Mouse (Mus musculus): ENCODE measurements around the gene Higd2a. TPM values are rescaled to one million over a fixed set of nuclear protein-coding genes. Genes with fewer than 3 reads are reported as not detected.

The Higd2a gene
- polyA plus RNA-seq, 1 experiment from 2014 or later, result 245 TPM

DNA sequence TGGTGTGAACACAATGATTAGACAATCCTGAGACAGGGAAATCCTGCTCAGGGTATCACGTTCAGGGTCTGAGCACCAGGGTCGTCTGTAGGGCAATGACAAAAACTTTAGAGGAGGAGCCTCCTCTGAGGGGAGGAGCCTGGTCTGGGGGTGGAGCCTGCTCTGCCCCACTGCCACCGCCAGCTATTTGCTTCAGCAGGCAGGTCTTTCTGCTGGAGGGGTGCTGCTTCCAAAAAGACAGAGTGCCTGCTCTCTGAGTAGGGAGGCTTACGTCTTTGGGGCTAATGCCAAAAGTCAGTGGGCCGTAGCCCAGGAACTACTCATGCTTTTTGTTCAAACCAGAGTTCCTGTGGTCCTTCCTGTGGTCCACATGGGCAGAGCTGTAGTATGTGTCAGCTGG, 21.6 kb upstream of the Higd2a start:
- H3K36me3 ChIP-seq, result no peaks in the 10 kb centered on the region
- no peaks in the 10 kb centered on the region for H3K9me3 ChIP-seq
- H3K4me1 ChIP-seq (replicated peaks), result peaks cover 10% of the 10 kb centered on the region
- no peak for ATAC-seq (ENCODE audit: low read depth)
- no peak overlapping the region for H3K4me3 ChIP-seq
- H3K27ac ChIP-seq (replicated peaks), result no peak overlapping the region
- no peaks in the 10 kb centered on the region; the same call in 1 of the 2 replicates for H3K27me3 ChIP-seq
- no peak overlapping the region for H3K4me2 ChIP-seq
- H3K9ac ChIP-seq, result no peak overlapping the region
- 43% methylated on average over 5 of the region's 5 CpGs for WGBS

- Histone ChIP-seq H3K27me3 (peaks cover 3% of the 10 kb centered on the region; the same call in 1 of the 2 replicates), H3K9ac (no peak overlapping the region), H3K4me1 (replicated peaks) (peaks cover 3% of the 10 kb centered on the region), H3K4me2 (no peak overlapping the region), H3K36me3 (no peaks in the 10 kb centered on the region), H3K9me3 (no peaks in the 10 kb centered on the region), H3K27ac (replicated peaks) (no peak overlapping the region), H3K4me3 (no peak overlapping the region)
- ATAC-seq (ENCODE audit: low read depth), result no peak
- WGBS, result 52% methylated on average over 1 of the region's 1 CpGs
These were observed 20.7 kb upstream of the Higd2a start for GRCm38 (mm10) chr13:54569282-54569681.

DNA sequence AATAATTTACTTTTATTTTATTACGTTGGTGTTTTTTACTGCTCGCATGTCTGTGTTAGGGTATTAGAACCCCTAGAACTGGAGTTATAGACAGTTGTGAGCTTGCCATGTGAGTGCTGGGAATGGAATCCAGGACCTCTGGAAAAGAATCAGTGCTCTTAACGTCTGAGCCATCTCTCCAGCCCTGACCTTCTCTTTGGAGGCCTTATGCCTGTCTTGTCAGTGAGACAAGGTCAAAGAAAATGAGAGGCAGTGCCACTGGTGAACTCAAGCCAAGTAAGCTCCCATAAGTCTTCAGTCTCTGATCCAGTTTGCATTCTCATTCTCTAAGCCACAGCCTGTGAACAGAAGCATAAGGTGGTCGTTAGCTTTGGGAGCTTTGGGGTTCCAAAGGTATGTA, 19.3 kb upstream of the Higd2a start:
- H3K4me3 ChIP-seq, result no peak overlapping the region
- no peak for ATAC-seq (ENCODE audit: low read depth)
- WGBS, result 81% methylated on average over 4 of the region's 4 CpGs

DNA sequence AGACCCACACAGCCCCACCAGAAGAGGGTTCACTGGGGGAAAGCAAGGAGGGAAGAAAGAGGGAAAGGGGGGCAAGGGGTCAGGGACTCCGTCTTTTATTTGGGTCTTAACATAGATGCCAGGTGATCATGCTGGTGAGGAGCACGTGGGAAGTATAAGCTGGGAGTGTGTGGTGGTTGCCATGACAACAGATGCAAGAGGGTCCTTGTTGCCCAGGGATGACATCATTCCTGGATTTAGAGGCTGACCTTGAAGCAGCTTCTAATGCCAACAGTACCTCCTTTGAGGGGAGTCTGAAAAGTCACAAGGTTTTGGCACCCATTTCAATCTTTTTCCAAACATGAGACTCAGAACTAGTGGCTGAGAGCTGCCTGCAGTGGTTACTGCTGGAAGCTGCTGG, 18.4 kb upstream of the Higd2a start:
- Histone ChIP-seq H3K27me3 (peaks cover 3% of the 10 kb centered on the region; the same call in 1 of the 2 replicates), H3K9ac (no peak overlapping the region), H3K4me2 (no peak overlapping the region), H3K36me3 (0 out of 2 replicates have a peak, but pooled peaks cover under 1% of the 10 kb centered on the region), H3K9me3 (no peaks in the 10 kb centered on the region), H3K27ac (replicated peaks) (no peak overlapping the region), H3K4me1 (replicated peaks) (peaks cover 18% of the 10 kb centered on the region), H3K4me3 (no peak overlapping the region)
- no peak for ATAC-seq (ENCODE audit: low read depth)
- 34% methylated on average over 2 of the region's 2 CpGs for WGBS

More for the DNA sequence above, 19.3 kb upstream of the Higd2a start:
- H3K4me1 ChIP-seq (replicated peaks), result peaks cover 9% of the 10 kb centered on the region
- H3K27me3 ChIP-seq, result peaks cover 3% of the 10 kb centered on the region; the same call in 1 of the 2 replicates
- H3K4me2 ChIP-seq, result no peak overlapping the region
- no peaks in the 10 kb centered on the region for H3K36me3 ChIP-seq
- H3K27ac ChIP-seq (replicated peaks), result no peak overlapping the region
- H3K9me3 ChIP-seq, result no peaks in the 10 kb centered on the region
- no peak overlapping the region for H3K9ac ChIP-seq

DNA sequence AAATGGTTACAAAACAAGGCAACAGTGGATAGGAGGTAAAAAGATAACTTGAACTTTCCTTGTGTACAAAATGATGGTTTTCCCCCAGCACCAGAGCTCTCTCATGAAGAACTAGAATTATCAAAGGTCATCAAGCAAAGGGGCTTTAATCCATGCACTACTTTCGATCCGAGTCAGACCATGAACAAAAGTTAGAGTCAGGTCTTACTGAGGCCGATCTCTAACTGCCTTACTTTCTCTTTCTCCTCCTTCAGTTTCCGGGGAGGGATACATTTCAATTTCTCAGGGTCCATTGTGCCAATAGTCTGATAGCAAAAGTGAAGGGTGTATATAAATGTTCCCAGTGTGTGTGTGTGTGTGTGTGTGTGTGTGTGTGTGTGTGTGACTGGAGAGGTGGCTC, 17.4 kb upstream of the Higd2a start:
- ATAC-seq (ENCODE audit: low read depth), result no peak
- 84% methylated on average over 4 of the region's 4 CpGs for WGBS

GRCm38 (mm10) chr13:54574854-54575481, 15.0 kb upstream of the Higd2a start, which contains the start of gene Arl10:
Gene Arl10 (plus strand): TSS chr13:54575015.
- peak within 1 kb of the TSS; percentile 90 for H3K4me2 ChIP-seq
- H3K27me3 ChIP-seq, result peaks cover 3% of the 10 kb centered on the region; the same call in 1 of the 2 replicates
- peak within 1 kb of the TSS; percentile 84 for H3K27ac ChIP-seq (replicated peaks)
- no peaks in the 10 kb centered on the region for H3K9me3 ChIP-seq
- peak within 1 kb of the TSS; percentile 92 for H3K4me3 ChIP-seq
- under 1% methylated on average over 55 of the region's 55 CpGs for WGBS
- peaks cover 33% of the 10 kb centered on the region for H3K36me3 ChIP-seq
- H3K4me1 ChIP-seq (replicated peaks), result peaks cover 38% of the 10 kb centered on the region
- peak within 1 kb of the TSS; percentile 98 for H3K9ac ChIP-seq
- peak; percentile 95 for ATAC-seq (ENCODE audit: low read depth)

More for the DNA sequence above, 17.4 kb upstream of the Higd2a start:
- H3K4me3 ChIP-seq, result no peak overlapping the region
- peaks cover 10% of the 10 kb centered on the region; the same call in 1 of the 2 replicates for H3K36me3 ChIP-seq
- H3K27me3 ChIP-seq, result peaks cover 3% of the 10 kb centered on the region; the same call in 1 of the 2 replicates
- no peak overlapping the region for H3K27ac ChIP-seq (replicated peaks)
- no peak overlapping the region for H3K9ac ChIP-seq
- H3K9me3 ChIP-seq, result no peaks in the 10 kb centered on the region
- H3K4me1 ChIP-seq (replicated peaks), result peaks cover 28% of the 10 kb centered on the region
- no peak overlapping the region for H3K4me2 ChIP-seq

GRCm38 (mm10) chr13:54575489-54575888, 14.5 kb upstream of the Higd2a start:
- 2% methylated on average over 19 of the region's 19 CpGs for WGBS
- peak overlapping the region; percentile 84; the same call in 1 of the 2 replicates for H3K27ac ChIP-seq (replicated peaks)
- no peak for ATAC-seq (ENCODE audit: low read depth)
- H3K4me3 ChIP-seq, result peak overlapping the region; percentile 92
- peaks cover 3% of the 10 kb centered on the region; the same call in 1 of the 2 replicates for H3K27me3 ChIP-seq
- H3K9ac ChIP-seq, result peak overlapping the region; percentile 98
- peak overlapping the region; percentile 90 for H3K4me2 ChIP-seq
- H3K36me3 ChIP-seq, result peaks cover 38% of the 10 kb centered on the region
- H3K4me1 ChIP-seq (replicated peaks), result peaks cover 38% of the 10 kb centered on the region
- no peaks in the 10 kb centered on the region for H3K9me3 ChIP-seq

DNA sequence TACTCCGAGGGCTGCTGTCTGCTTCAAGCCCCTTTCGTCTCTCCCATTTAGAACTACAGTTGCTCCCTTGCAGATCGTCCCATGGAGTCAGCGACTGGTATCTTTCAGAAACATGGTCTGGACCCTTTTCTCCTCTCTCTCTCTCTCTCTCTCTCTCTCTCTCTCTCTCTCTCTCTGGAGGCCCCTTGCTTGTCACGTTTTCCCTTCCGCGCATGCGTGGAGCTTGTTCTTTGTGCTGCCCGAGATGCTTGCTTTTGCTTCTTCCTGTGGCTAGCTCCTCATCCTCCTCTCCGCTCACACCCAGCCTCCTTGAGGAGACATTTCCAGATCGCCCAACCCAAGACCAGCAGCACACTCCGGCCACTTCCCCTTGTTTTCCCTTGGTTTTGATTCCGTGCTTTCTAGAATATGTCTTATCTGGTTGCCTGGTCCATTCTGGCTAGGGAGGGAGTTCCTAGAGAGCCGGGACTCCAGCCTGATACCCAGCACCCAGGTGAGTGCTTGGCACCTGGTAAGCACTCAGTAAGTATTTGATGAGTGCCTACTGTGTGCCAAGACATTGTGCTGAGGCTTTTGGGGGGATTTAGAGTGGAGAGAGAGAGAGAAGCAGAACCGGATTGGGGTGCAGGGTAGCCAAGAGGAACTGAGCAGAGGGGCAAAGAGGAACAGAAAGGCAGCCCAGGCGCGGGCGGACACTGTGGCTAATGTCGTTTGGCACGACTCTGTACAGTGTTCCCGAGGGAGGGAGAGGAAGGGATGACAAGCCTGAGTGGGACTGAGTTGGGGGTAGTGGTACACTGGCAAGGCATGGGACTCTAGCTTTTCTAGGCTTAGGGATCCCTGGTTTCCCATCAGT, 12.1 kb upstream of the Higd2a start:
- H3K4me3 ChIP-seq, result no peak overlapping the region
- H3K27ac ChIP-seq (replicated peaks), result no peak overlapping the region
- H3K36me3 ChIP-seq, result peaks cover 62% of the 10 kb centered on the region
- H3K27me3 ChIP-seq, result peaks cover 3% of the 10 kb centered on the region; the same call in 1 of the 2 replicates
- H3K9me3 ChIP-seq, result no peaks in the 10 kb centered on the region
- 84% methylated on average over 21 of the region's 21 CpGs for WGBS
- ATAC-seq (ENCODE audit: low read depth), result no peak
- no peak overlapping the region for H3K4me2 ChIP-seq
- H3K9ac ChIP-seq, result peak overlapping the region; percentile 38; the same call in 1 of the 2 replicates
- H3K4me1 ChIP-seq (replicated peaks), result peaks cover 44% of the 10 kb centered on the region

GRCm38 (mm10) chr13:54581385-54581784, 8.6 kb upstream of the Higd2a start:
- no peaks in the 10 kb centered on the region for H3K27me3 ChIP-seq
- H3K4me1 ChIP-seq (replicated peaks), result peaks cover 29% of the 10 kb centered on the region
- H3K27ac ChIP-seq (replicated peaks), result no peak overlapping the region
- no peak overlapping the region for H3K4me2 ChIP-seq
- H3K4me3 ChIP-seq, result no peak overlapping the region
- no peaks in the 10 kb centered on the region for H3K9me3 ChIP-seq
- no peak overlapping the region for H3K9ac ChIP-seq
- 84% methylated on average over 2 of the region's 2 CpGs for WGBS
- H3K36me3 ChIP-seq, result peaks cover 97% of the 10 kb centered on the region
- no peak for ATAC-seq (ENCODE audit: low read depth)

DNA sequence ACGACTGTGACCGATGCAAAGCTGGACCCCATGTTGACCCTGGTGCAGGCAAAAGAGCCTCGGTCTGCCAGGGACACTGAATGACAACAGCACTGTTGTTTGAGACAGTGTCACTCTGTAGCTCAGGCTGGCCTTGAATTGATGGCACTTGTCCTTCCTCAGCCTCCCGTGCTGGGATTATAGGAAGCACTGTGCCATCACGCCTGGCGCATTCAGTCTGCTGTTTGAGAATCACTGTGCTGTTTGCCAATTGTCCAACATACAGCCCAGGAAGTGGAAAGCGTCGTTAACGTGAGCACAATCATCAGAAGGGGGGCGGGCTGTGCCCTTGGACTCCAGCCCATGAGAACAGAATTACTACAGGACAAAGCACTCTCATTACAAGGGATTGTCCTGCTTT, 7.9 kb upstream of the Higd2a start:
- ATAC-seq (ENCODE audit: low read depth), result no peak
- Histone ChIP-seq H3K36me3 (peaks cover 96% of the 10 kb centered on the region), H3K9ac (no peak overlapping the region), H3K9me3 (no peaks in the 10 kb centered on the region), H3K4me2 (no peak overlapping the region), H3K4me1 (replicated peaks) (peaks cover 21% of the 10 kb centered on the region), H3K4me3 (no peak overlapping the region), H3K27me3 (no peaks in the 10 kb centered on the region), H3K27ac (replicated peaks) (no peak overlapping the region)
- 67% methylated on average over 10 of the region's 10 CpGs for WGBS

GRCm38 (mm10) chr13:54582860-54583259, 7.1 kb upstream of the Higd2a start:
- no peak overlapping the region for H3K4me2 ChIP-seq
- H3K27me3 ChIP-seq, result no peaks in the 10 kb centered on the region
- H3K4me1 ChIP-seq (replicated peaks), result peaks cover 14% of the 10 kb centered on the region
- H3K36me3 ChIP-seq, result peaks cover 91% of the 10 kb centered on the region
- H3K27ac ChIP-seq (replicated peaks), result no peak overlapping the region
- no peak overlapping the region for H3K4me3 ChIP-seq
- no peaks in the 10 kb centered on the region for H3K9me3 ChIP-seq
- 89% methylated on average over 5 of the region's 5 CpGs for WGBS
- no peak for ATAC-seq (ENCODE audit: low read depth)
- no peak overlapping the region for H3K9ac ChIP-seq

GRCm38 (mm10) chr13:54585831-54586230, 4.2 kb upstream of the Higd2a start:
- Histone ChIP-seq H3K4me1 (replicated peaks) (peaks cover 22% of the 10 kb centered on the region), H3K4me2 (no peak overlapping the region), H3K9ac (no peak overlapping the region), H3K36me3 (peaks cover 62% of the 10 kb centered on the region), H3K27me3 (no peaks in the 10 kb centered on the region), H3K4me3 (no peak overlapping the region), H3K27ac (replicated peaks) (no peak overlapping the region), H3K9me3 (no peaks in the 10 kb centered on the region)
- ATAC-seq (ENCODE audit: low read depth), result no peak
- WGBS, result 96% methylated on average over 11 of the region's 11 CpGs
